Mouse (Mus musculus) retina, postnatal 1 day (tissue): ENCODE data around the gene Setd7.

ENCODE experiments used
- DNase-seq: peaks from one replicate; pipeline ENCODE4 v3.0.0-alpha.2; 2012

The Setd7 gene

GRCm38 (mm10) chr3:51559594-51560450, 857 bp downstream of the Setd7 start:
- DNase-seq: peak; percentile 78

- peak; percentile 59 for DNase-seq
These were observed 5.1 kb downstream of the Setd7 start for GRCm38 (mm10) chr3:51555583-51555982.

GRCm38 (mm10) chr3:51554836-51555235, 5.8 kb downstream of the Setd7 start:
- no peak for DNase-seq

GRCm38 (mm10) chr3:51554067-51554466, 6.6 kb downstream of the Setd7 start:
- DNase-seq: no peak

- DNase-seq: no peak
These were observed 7.2 kb downstream of the Setd7 start for GRCm38 (mm10) chr3:51553497-51553875.

- DNase-seq: no peak
These were observed 7.7 kb downstream of the Setd7 start for GRCm38 (mm10) chr3:51552841-51553496.

GRCm38 (mm10) chr3:51552197-51552596, 8.5 kb downstream of the Setd7 start:
- DNase-seq: no peak

GRCm38 (mm10) chr3:51548987-51549579, 11.6 kb downstream of the Setd7 start:
- DNase-seq: no peak

- no peak for DNase-seq
These were observed 13.1 kb downstream of the Setd7 start for GRCm38 (mm10) chr3:51547577-51547976.

- DNase-seq: peak; percentile 88
These were observed 16.1 kb downstream of the Setd7 start for GRCm38 (mm10) chr3:51544442-51545128.

- DNase-seq: no peak
These were observed 20.0 kb downstream of the Setd7 start for GRCm38 (mm10) chr3:51540659-51541058.

- peak; percentile 85 for DNase-seq
These were observed 20.9 kb downstream of the Setd7 start for GRCm38 (mm10) chr3:51539567-51540408.

- DNase-seq: no peak
These were observed 26.7 kb downstream of the Setd7 start for GRCm38 (mm10) chr3:51534013-51534412.

- DNase-seq: no peak
These were observed 27.1 kb downstream of the Setd7 start for GRCm38 (mm10) chr3:51533573-51533972.

- no peak for DNase-seq
These were observed 28.4 kb downstream of the Setd7 start for GRCm38 (mm10) chr3:51532282-51532620.

GRCm38 (mm10) chr3:51531473-51532281, 29.0 kb downstream of the Setd7 start:
- DNase-seq: no peak

- no peak for DNase-seq
These were observed 33.8 kb downstream of the Setd7 start for GRCm38 (mm10) chr3:51526891-51527290.

GRCm38 (mm10) chr3:51525186-51525785, 35.4 kb downstream of the Setd7 start:
- DNase-seq: no peak

- DNase-seq: no peak
These were observed 39.4 kb downstream of the Setd7 start for GRCm38 (mm10) chr3:51521262-51521661.

GRCm38 (mm10) chr3:51518763-51519121, 41.9 kb downstream of the Setd7 start:
- no peak for DNase-seq
